Comparison of ENCODE assay signal across 20 mouse cellular contexts in the genomic region with DNA sequence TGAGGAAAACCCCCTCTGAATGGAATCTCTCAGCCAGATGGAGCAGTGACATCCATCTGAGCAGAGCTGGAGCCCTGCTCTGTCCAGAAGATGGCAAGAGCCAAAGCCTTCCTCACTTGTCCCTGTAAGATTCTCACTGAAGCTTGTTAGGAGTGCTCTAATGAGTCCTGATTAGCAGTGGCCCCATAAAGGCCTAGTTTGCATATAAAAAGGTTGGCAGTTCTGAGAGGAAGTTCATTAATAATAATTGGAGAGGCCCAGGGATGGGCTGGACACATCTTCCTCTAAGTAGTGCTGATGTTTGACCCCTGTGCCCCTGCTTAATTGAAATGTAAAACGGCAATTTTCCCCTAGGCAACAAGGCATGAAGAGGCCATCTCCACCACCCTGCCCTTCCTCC.
"Had no signal": no experiment of that assay in that cellular context is flagged by ENCODE, and none has a peak within 500 bp of the region (broad histone marks: within the 10 kb centered on the region; RNA-seq: fewer than 3 reads in every experiment).

No protein-coding gene starts in this region.

- H3K4me1 ChIP-seq: lung, embryonic 15.5 days; megakaryocyte, embryonic 14.5 days; midbrain, embryonic 13.5 days; midbrain, embryonic 15.5 days; stomach, embryonic 15.5 days had no signal

- H3K9me3 ChIP-seq: lung, embryonic 15.5 days; megakaryocyte, embryonic 14.5 days; midbrain, embryonic 13.5 days; midbrain, embryonic 15.5 days; neural tube, embryonic 12.5 days; stomach, embryonic 15.5 days had no signal

- DNase-seq: liver, postnatal 0 days; lung, adult 2 months; lung, postnatal 14 days; lung, postnatal 36 days; right cerebral cortex, postnatal 25 days; right cerebral cortex, postnatal 4 days; spleen, adult 18-20 months; thymus, adult 2 months; thymus, postnatal 25 days; thymus, postnatal 4 days had no signal

- H3K9ac ChIP-seq: liver, postnatal 0 days; lung, embryonic 15.5 days; midbrain, embryonic 13.5 days; midbrain, embryonic 15.5 days; neural tube, embryonic 12.5 days; stomach, embryonic 15.5 days had no signal

- H3K4me3 ChIP-seq: lung, embryonic 15.5 days; megakaryocyte, embryonic 14.5 days; midbrain, embryonic 13.5 days; midbrain, embryonic 15.5 days; neural tube, embryonic 12.5 days; stomach, embryonic 15.5 days had no signal

- H3K36me3 ChIP-seq: lung, embryonic 15.5 days; midbrain, embryonic 15.5 days; stomach, embryonic 15.5 days had no signal

- H3K4me2 ChIP-seq: lung, embryonic 15.5 days; midbrain, embryonic 11.5 days; midbrain, embryonic 13.5 days; midbrain, embryonic 15.5 days; neural tube, embryonic 12.5 days; stomach, embryonic 15.5 days had no signal

- H3K27me3 ChIP-seq: lung, embryonic 15.5 days; midbrain, embryonic 13.5 days; midbrain, embryonic 15.5 days; neural tube, embryonic 12.5 days; stomach, embryonic 15.5 days had no signal

- ATAC-seq: liver, postnatal 0 days; lung, postnatal 0 days; midbrain, embryonic 13.5 days; midbrain, embryonic 15.5 days had no signal

- H3K27ac ChIP-seq: lung, embryonic 15.5 days; macrophage; midbrain, embryonic 13.5 days; midbrain, embryonic 15.5 days; neural tube, embryonic 12.5 days; stomach, embryonic 15.5 days; stomach, postnatal 0 days had no signal
